Mouse (Mus musculus) thymus, adult 2 months (tissue): ENCODE measurements at regions not wholly inside any gene's neighbourhood (a gene's known extent, or its start where the extent isn't known, plus 50 kb on each side); places are given as distances from the start of the nearest gene placed in this dataset.
A peak's percentile ranks its signal among the peaks of the same experiment; 100 is the strongest.

ENCODE experiments used
- DNase-seq: peaks from one replicate; pipeline ENCODE4 v3.0.0; 2021
- H3K27ac ChIP-seq: fragments of 200-500 bp; 2 replicates; pipeline ENCODE4 v1.5.1; 2012; ENCODE audit warnings: low read length, control low read depth; ENCODE audit not compliant: control insufficient read depth, insufficient read depth
- H3K27me3 ChIP-seq: fragments of 200-500 bp; 2 replicates; pipeline ENCODE4 v1.6.1; 2012; ENCODE audit warnings: mild to moderate bottlenecking, low read length, moderate library complexity, mixed read lengths; ENCODE audit not compliant: control insufficient read depth, insufficient read depth
- H3K36me3 ChIP-seq: fragments of 200-500 bp; 2 replicates; pipeline ENCODE4 v1.6.1; 2012; ENCODE audit warnings: mild to moderate bottlenecking, low read length, moderate library complexity; ENCODE audit not compliant: control insufficient read depth, insufficient read depth
- H3K4me1 ChIP-seq: fragments of 200-500 bp; replicated peaks from 2 replicates; pipeline ENCODE4 v1.6.1; 2012; ENCODE audit warnings: low read length; ENCODE audit not compliant: control insufficient read depth, insufficient read depth
- H3K4me3 ChIP-seq: fragments of 200-500 bp; 2 replicates; pipeline ENCODE4 v1.5.1; 2012; ENCODE audit warnings: mild to moderate bottlenecking, low read length, control low read depth, moderate library complexity; ENCODE audit not compliant: control insufficient read depth, insufficient read depth
- CTCF ChIP-seq: fragments of 200-500 bp; IDR thresholded peaks from 2 replicates; pipeline ENCODE4 v1.5.1; 2012; ENCODE audit warnings: mild to moderate bottlenecking, control low read depth, low read length, moderate library complexity, borderline replicate concordance; ENCODE audit not compliant: control insufficient read depth, poor library complexity, insufficient read depth; ENCODE audit errors: extremely low read depth
- POLR2A ChIP-seq: fragments of 200-500 bp; IDR thresholded peaks from 2 replicates; pipeline ENCODE4 v1.6.1; 2012; ENCODE audit warnings: mild to moderate bottlenecking, low read length, control low read depth, moderate library complexity; ENCODE audit not compliant: control insufficient read depth, poor library complexity, insufficient read depth; ENCODE audit errors: extremely low read depth
- WGBS: fragments of 180-500 bp; shearing (Covaris S2); methylation state at CpG from one replicate; pipeline ENCODE4 v1.1.7; 2018; 5-methylcytosine and 5-hydroxymethylcytosine counted together

DNA sequence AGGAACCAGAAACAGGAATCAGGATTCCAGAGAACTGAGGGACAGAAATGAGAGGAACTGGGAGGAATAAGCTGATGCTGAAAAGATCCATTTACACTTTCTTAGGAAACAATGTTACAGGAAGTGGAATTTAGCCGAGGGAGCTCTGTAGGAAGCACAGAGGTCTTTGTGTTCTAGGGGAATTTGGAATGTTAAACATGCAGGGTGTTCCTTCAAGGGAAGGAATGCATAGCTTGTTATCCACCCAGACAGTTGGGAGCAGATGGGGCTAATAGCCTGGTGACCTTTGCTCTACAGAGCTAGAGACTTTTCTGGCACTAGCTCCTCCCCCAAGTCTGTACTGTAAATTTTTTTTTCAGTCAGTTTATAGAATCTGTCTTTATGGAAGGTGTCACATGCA, 64.1 kb downstream of the Gm11983 start:
- Histone ChIP-seq H3K4me1 (no peaks in the 10 kb centered on the region), H3K36me3 (no peaks in the 10 kb centered on the region), H3K4me3 (no peak overlapping the region), H3K27ac (no peak overlapping the region), H3K27me3 (no peaks in the 10 kb centered on the region)
- DNase-seq, result no peak
- TF ChIP-seq CTCF (no peak), POLR2A (no peak)
- 28% methylated on average over 1 of the region's 1 CpGs for WGBS

DNA sequence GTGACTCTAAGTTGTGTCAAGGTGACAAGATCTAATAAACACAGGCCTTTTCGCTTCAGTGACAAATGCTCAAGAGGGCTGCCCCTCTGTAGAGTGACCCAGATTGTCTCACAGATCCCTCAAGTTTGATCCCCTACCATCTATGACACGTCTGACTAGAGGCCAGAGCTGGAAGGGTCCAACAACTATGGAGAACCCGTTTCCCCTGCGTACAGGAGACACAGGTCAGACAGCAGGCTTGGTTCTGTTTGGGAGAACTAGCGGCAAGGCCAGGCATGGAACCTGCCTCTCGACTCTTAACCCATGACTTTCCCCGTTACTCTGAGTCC, 68.1 kb downstream of the Gm11983 start:
- DNase-seq, result no peak
- Histone ChIP-seq H3K27me3 (no peaks in the 10 kb centered on the region), H3K4me3 (no peak overlapping the region), H3K4me1 (no peaks in the 10 kb centered on the region), H3K36me3 (no peaks in the 10 kb centered on the region), H3K27ac (no peak overlapping the region)
- WGBS, result 88% methylated on average over 7 of the region's 7 CpGs
- TF ChIP-seq CTCF, result no peak
- no peak for TF ChIP-seq POLR2A

DNA sequence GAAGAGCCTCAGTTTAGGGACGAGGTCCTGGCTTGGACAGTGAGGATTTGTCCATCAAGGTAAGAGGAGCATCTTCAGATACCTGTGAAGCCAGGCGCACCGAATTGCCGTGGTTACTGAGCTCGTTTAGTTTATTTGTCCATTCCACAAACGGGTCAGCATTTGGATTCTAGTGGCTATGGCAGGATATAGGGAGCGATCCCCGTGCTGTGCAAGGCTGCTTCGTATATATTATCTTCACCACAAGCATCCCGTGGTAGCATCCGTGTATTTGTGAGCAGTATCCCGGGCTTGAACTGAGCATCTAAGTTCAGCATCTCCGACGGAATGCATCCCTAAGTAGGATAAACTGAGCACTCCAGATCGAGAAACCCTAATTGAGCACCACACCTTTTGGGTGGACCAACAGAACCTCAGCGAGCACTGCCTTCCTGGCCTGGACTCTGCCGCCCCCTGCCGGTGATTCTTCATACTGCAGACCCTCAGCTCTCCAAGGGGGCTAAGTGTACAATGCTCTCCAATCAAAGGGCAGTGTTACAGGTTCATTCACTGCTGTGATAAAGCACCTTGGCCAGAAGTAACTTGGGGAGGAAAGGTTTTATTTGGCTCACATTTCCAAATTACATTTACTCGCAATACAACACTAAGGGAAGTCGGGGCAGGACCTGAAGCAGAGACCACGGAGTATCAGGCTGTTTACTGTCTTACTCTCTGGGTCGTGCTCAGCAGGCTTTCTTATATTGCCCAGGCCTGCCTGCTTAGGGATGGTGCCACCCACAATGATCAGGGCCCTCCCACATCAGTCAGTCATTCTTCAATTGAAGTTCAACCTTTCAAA, 68.6 kb downstream of the Gm11983 start:
- Histone ChIP-seq H3K36me3 (no peaks in the 10 kb centered on the region), H3K4me3 (no peak overlapping the region), H3K27ac (no peak overlapping the region), H3K4me1 (no peaks in the 10 kb centered on the region), H3K27me3 (no peaks in the 10 kb centered on the region)
- TF ChIP-seq CTCF (peak; percentile 90), POLR2A (no peak)
- peak; percentile 81 for DNase-seq
- WGBS, result 56% methylated on average over 22 of the region's 22 CpGs

DNA sequence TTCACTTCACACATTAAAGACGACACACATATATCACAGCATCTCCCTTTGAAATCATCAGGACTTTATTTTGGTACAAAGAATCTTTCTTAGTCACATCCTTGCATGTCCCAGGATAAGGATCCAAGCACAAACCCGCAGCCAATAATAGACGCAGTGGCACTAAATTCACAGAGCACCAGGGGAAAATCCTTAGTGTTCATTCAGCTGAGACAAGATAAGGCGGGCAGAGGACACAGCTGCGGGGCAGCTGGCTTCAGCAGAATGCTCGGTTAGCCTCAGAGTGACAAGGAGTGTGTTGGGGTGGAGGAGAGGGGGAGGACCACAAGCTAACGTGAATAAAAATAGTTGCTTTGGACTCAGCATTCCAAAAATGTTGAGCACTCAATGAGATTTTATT, 70.7 kb downstream of the Gm11983 start:
- 86% methylated on average over 7 of the region's 7 CpGs for WGBS
- H3K4me3 ChIP-seq, result no peak overlapping the region
- no peak for DNase-seq
- H3K27me3 ChIP-seq, result no peaks in the 10 kb centered on the region
- no peak overlapping the region for H3K27ac ChIP-seq
- no peaks in the 10 kb centered on the region for H3K4me1 ChIP-seq
- TF ChIP-seq CTCF, result no peak
- TF ChIP-seq POLR2A, result no peak
- no peaks in the 10 kb centered on the region for H3K36me3 ChIP-seq

DNA sequence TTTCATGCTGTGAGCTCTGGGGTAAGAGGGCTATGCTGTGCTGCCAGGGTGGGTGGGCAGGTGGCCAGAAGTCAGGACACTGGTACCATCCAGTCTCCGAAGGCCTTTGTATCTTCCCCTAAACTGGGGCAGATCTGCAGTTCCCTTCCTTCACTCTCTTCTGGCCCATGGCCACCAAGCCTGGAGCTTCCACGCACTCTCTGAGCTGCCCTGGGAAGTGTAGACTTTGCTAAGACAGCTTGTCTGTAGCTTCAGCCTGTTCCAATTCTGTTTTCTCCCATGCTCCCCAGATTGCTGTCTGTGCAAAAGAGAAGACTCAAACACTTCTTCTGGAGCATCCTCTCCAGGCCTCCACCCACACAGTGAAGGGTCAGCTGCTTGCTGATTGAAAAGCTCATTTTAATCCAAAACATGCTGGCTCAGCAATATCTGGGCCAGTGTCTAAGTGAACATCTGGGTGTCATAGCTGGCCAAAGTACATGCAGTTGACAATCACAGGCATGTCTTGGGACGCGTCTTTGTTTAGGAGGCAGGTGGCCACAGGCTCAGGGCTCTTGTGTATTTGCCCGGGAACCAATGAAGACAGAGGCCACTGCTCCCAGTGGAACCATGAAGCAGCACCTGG, 72.0 kb downstream of the Gm11983 start:
- H3K36me3 ChIP-seq, result no peaks in the 10 kb centered on the region
- H3K27ac ChIP-seq, result no peak overlapping the region
- 87% methylated on average over 5 of the region's 5 CpGs for WGBS
- no peaks in the 10 kb centered on the region for H3K4me1 ChIP-seq
- no peaks in the 10 kb centered on the region for H3K27me3 ChIP-seq
- no peak for TF ChIP-seq CTCF
- no peak for TF ChIP-seq POLR2A
- H3K4me3 ChIP-seq, result no peak overlapping the region
- no peak for DNase-seq

DNA sequence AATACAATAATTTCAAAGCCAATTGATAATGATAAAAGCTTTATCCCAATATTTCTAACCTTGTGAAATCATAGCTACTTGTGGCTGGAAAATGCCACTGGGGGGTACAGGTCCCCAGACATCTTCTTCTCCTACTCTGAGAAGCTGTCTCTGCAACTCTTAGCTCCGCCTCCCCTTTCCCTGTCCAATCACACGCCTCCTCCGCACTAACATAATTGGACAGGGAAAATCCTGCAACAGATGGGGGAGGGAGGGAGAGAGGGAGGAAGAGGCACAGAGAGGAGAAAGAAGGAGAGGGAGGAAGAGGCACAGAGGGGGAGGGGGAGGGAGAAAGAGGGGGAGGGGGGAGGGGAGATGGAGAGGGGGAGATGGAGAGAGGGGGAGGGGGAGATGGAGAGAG, 73.3 kb downstream of the Gm11983 start:
- no peaks in the 10 kb centered on the region for H3K27me3 ChIP-seq
- no peak overlapping the region for H3K4me3 ChIP-seq
- H3K27ac ChIP-seq, result no peak overlapping the region
- no peak for TF ChIP-seq CTCF
- no peak for DNase-seq
- H3K4me1 ChIP-seq, result no peaks in the 10 kb centered on the region
- H3K36me3 ChIP-seq, result no peaks in the 10 kb centered on the region
- WGBS, result 95% methylated on average over 3 of the region's 3 CpGs
